Mouse (Mus musculus): Measurements from ENCODE around the gene Snrpg. TPM values are rescaled to one million over a fixed set of nuclear protein-coding genes. Genes with fewer than 3 reads are reported as not detected.

Snrpg gene
- polyA plus RNA-seq, 1 experiment from 2014 or later = 556 TPM

DNA sequence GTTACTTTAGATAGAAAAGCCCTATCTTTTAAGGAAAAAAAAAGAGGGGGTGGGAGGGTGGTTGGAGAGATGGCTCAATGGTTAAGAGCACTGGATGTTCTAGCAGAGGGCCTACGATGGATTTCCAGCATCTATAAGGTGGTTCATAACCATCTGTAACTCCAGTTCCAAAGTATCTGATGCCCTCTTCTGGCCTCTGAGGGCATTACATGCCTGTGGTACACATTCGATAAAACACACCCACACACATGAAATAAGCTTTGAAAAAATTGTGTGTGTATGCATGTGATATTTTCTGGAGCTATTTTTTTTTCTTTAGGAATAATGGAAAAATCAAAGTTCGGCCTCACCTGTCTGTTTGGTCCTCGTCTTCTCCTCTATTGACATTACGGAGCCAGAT, 20.2 kb downstream of the Snrpg start:
- Histone ChIP-seq H3K9me3 (no peaks in the 10 kb centered on the region), H3K27me3 (no peaks in the 10 kb centered on the region), H3K4me2 (no peak overlapping the region), H3K27ac (no peak overlapping the region), H3K9ac (no peak overlapping the region), H3K36me3 (peaks cover 58% of the 10 kb centered on the region), H3K4me3 (no peak overlapping the region), H3K4me1 (peaks cover 16% of the 10 kb centered on the region)
- WGBS = 94% methylated on average over 5 of the region's 5 CpGs
- no peak for ATAC-seq (ENCODE audit: borderline replicate concordance, extremely low read depth, low FRiP score, low TSS enrichment)

DNA sequence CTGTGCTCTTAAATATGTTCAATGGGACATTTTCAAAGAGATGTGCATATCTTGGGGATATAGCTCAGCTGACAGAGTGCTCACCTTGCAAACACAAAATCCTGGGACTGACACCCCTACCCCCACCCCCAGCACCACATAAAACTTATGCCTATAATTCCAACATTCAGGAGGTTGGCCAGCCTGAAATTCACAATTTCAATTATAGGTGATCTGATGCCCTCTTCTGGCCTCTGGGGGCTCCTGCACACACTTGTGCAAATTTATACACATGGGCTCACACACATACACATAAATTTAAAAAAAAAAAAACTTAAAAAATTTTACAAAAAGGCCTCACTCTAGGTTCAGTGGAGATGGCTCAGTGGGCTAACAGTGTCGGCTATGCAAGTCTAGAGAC, 22.1 kb downstream of the Snrpg start:
- no peaks in the 10 kb centered on the region for H3K9me3 ChIP-seq
- no peak overlapping the region for H3K27ac ChIP-seq
- WGBS = 96% methylated on average over 1 of the region's 1 CpGs
- H3K4me1 ChIP-seq = peaks cover 23% of the 10 kb centered on the region
- no peak overlapping the region for H3K4me2 ChIP-seq
- peaks cover 45% of the 10 kb centered on the region for H3K36me3 ChIP-seq
- no peaks in the 10 kb centered on the region for H3K27me3 ChIP-seq
- H3K4me3 ChIP-seq = no peak overlapping the region
- H3K9ac ChIP-seq = no peak overlapping the region
- ATAC-seq (ENCODE audit: borderline replicate concordance, extremely low read depth, low FRiP score, low TSS enrichment) = no peak

DNA sequence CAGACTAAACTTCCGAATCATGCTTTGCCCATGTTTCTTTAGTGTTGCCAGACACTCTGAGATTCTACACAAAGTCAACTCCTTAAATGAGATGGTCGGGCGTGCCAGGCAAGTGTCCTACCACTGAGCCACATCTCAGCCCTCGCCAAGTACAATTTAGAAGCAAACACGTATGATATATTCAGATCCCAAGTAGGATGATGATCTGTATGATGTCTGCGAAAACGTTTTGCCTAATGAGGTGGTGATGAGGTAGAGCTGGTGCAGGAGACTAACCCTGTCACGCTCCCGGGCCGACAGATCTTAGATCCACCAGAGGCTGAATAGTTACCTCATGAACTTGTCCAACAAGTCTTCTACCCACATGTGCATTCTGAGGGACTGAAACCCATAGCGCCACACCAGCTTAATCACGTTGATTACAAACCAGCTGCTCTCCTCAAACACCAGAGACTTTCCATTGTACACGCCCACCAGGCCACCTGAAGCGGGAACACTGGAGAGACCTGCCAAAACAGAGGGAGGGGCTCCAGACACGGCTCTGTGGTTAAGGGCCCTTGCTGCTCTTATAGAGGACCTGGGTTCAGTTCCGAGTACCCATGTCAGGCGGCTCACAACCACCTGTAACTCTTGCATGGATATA, 23.1 kb downstream of the Snrpg start:
- Histone ChIP-seq H3K36me3 (peaks cover 35% of the 10 kb centered on the region), H3K4me1 (peaks cover 23% of the 10 kb centered on the region), H3K27ac (no peak overlapping the region), H3K9ac (no peak overlapping the region), H3K4me3 (no peak overlapping the region), H3K27me3 (no peaks in the 10 kb centered on the region), H3K9me3 (no peaks in the 10 kb centered on the region), H3K4me2 (no peak overlapping the region)
- ATAC-seq (ENCODE audit: borderline replicate concordance, extremely low read depth, low FRiP score, low TSS enrichment) = no peak
- 82% methylated on average over 17 of the region's 17 CpGs for WGBS

DNA sequence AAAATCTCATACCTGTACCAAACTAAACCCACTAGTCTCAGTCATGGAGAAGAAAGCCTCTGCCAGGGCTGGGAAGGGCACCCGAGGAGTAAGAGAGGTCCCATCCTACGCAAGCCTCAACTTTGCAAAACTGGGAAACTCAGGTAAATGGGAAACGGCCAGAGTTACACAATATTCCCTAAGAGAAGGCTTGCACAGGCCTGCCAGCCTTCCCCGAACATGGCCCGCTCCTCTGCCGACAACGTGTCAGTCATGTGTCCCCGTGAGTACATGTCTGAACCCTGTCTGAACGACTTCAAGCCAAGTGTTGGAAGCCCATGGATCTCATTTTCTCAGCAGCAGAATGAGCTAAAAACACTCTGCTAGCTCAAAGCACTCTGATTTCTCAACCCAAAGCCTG, 23.9 kb downstream of the Snrpg start:
- Histone ChIP-seq H3K9me3 (no peaks in the 10 kb centered on the region), H3K4me2 (peak overlapping the region; percentile 79), H3K9ac (no peak overlapping the region), H3K36me3 (peaks cover 26% of the 10 kb centered on the region), H3K4me3 (no peak overlapping the region), H3K4me1 (peaks cover 23% of the 10 kb centered on the region), H3K27me3 (no peaks in the 10 kb centered on the region), H3K27ac (no peak overlapping the region)
- no peak for ATAC-seq (ENCODE audit: borderline replicate concordance, extremely low read depth, low FRiP score, low TSS enrichment)
- WGBS = 88% methylated on average over 9 of the region's 9 CpGs

DNA sequence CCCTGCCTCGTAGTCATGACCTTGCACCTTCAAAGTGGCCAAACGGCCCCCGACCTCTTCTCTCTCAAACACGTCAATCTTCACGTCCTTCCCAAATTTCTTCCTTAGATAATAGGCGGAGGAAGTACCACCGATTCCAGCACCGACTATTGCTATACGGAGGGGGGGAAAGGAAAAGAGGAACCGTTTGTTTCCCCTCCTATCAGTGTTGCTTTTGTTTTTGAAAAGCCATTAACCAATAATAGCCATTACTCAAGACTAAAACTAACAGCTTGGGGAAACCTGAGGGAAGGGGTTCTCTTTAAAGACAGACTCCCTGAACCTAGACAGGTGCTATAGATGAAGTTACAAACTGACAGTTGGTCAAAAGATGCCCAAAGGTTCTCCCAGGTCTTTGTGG, 24.9 kb downstream of the Snrpg start:
- no peaks in the 10 kb centered on the region for H3K27me3 ChIP-seq
- H3K36me3 ChIP-seq = peaks cover 17% of the 10 kb centered on the region
- no peak for ATAC-seq (ENCODE audit: borderline replicate concordance, extremely low read depth, low FRiP score, low TSS enrichment)
- WGBS = 15% methylated on average over 10 of the region's 10 CpGs
- peak overlapping the region; percentile 79 for H3K4me2 ChIP-seq
- H3K27ac ChIP-seq = peak overlapping the region; percentile 91; the same call in 1 of the 2 replicates
- peaks cover 27% of the 10 kb centered on the region for H3K4me1 ChIP-seq
- H3K9me3 ChIP-seq = no peaks in the 10 kb centered on the region
- peak overlapping the region; percentile 85 for H3K9ac ChIP-seq
- H3K4me3 ChIP-seq = peak overlapping the region; percentile 84

DNA sequence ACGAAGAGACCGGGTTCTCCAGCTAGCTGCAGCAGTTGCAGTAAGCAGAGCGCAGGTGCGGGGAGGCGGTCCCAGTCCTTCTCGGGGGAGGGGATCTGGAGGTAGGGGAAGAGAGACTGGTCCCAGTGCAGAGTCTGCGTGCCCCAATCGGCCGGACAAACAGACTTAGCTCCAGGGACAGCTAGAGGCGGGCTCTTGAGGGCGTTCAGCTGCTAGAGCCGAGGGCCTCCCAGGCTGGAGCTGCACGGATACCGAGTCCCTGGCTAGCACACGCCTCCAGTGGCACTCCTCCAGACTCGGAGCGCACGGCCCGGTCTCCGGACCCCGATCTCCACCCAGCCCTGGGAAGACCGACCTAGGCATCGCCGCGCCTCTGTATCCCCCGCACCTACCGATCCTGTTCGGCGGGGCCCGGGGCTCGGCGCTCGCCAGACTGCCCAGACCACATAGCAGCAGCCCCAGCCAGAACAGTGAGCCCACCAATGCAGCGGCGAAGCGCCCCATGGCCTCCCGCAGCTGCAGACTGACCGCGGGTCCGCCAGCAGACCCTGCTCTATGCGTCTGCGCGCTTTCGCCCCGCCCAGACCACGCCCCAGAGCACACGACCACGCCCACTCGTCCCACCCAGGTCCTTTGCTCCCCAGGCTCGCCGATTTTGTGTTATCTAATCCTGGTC, 25.6 kb downstream of the Snrpg start, which contains the start of gene Pcyox1:
Gene Pcyox1, minus strand, starts transcription at position 574 of the 676 bp plus-strand sequence.
- Histone ChIP-seq H3K27ac (peak within 1 kb of the TSS; percentile 91), H3K4me2 (peak within 1 kb of the TSS; percentile 79), H3K27me3 (no peaks in the 10 kb centered on the region), H3K36me3 (peaks cover 10% of the 10 kb centered on the region), H3K9ac (peak within 1 kb of the TSS; percentile 85), H3K4me3 (peak within 1 kb of the TSS; percentile 84), H3K4me1 (peaks cover 27% of the 10 kb centered on the region), H3K9me3 (no peaks in the 10 kb centered on the region)
- peak; percentile 96 for ATAC-seq (ENCODE audit: borderline replicate concordance, extremely low read depth, low FRiP score, low TSS enrichment)
- WGBS = 0% methylated on average over 51 of the region's 51 CpGs

DNA sequence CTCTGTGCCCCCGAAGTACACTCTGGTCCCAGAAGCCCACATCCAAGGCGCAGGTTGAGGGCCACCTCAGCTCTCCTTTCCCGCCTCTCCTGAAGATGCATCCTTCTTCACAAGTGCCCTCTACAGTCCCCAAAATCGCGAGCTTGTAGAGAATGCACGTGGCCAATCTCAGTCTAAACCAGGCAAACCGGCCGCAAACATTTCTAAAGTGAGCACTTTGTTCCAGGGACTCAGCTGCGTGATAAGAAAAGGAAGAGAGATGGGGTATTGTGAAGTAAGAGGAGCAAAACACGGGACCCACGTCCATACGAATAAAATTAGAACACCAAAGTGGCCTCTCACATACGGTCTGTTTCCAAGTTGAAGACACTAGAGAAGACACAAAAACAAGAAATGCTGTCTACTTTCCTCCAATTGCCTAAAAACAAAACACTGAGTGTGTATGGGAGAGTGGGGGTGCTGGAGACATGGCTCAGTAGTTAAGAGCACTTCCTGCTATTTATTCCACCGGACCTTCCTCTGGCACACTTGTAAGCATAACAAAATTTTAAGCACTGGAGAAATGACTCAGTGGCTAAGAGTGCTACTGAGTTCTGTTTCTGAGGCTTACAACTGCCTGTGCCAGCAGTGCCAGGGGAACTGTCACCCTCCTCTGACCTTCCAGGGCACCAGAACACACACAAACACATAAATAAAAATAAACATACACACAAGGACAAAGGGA, 26.3 kb downstream of the Snrpg start:
- H3K4me2 ChIP-seq = peak overlapping the region; percentile 79
- ATAC-seq (ENCODE audit: borderline replicate concordance, extremely low read depth, low FRiP score, low TSS enrichment) = no peak; the same call in 1 of the 2 replicates
- H3K4me1 ChIP-seq = peaks cover 27% of the 10 kb centered on the region
- 2% methylated on average over 14 of the region's 14 CpGs for WGBS
- H3K27me3 ChIP-seq = no peaks in the 10 kb centered on the region
- H3K9me3 ChIP-seq = no peaks in the 10 kb centered on the region
- H3K9ac ChIP-seq = peak overlapping the region; percentile 85
- peak overlapping the region; percentile 91 for H3K27ac ChIP-seq
- H3K4me3 ChIP-seq = peak overlapping the region; percentile 84
- peaks cover 4% of the 10 kb centered on the region; the same call in 1 of the 2 replicates for H3K36me3 ChIP-seq

DNA sequence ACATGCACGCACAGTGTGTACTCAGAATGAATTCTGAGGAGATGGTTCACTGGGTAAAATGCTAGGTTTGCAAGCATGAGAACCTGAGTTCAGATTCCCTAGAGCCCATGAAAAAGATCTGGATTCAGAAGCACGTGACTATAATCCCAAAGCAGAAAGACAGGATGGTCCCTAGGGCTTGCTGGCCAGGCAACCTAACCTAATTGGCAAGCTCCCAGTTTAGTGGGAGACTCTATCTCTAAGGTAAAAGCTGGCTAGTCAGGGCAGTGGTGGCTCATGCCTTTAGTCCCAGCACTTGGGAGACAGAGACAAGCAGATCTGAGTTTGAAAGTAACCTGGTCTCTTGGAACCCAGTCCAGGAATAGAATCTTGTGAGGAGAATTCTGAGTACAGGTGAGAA, 27.9 kb downstream of the Snrpg start:
- Histone ChIP-seq H3K36me3 (peaks cover 2% of the 10 kb centered on the region; the same call in 1 of the 2 replicates), H3K4me3 (no peak overlapping the region), H3K27me3 (no peaks in the 10 kb centered on the region), H3K4me2 (no peak overlapping the region), H3K27ac (no peak overlapping the region), H3K9ac (no peak overlapping the region), H3K9me3 (no peaks in the 10 kb centered on the region), H3K4me1 (peaks cover 30% of the 10 kb centered on the region)
- no peak for ATAC-seq (ENCODE audit: borderline replicate concordance, extremely low read depth, low FRiP score, low TSS enrichment)
- 83% methylated on average over 2 of the region's 2 CpGs for WGBS

DNA sequence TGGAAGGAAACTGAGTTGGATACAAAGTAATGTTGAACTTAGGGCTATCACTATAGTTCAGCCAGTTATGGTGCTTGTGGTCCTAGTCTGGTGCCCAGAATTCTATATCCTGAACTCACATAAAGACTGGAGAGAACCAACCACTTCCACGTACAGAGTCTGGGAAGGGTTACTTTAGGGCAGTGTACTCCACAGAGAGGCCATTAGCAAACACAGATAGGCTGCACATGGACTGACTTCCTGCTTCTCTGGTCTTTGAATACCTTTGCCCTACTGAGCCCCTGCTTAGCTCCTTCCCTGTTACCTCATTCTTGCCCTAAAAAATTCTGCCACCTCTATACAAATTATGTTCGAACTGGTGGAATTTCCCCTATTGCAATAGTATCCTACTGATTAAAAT, 28.9 kb downstream of the Snrpg start:
- Histone ChIP-seq H3K4me2 (no peak overlapping the region), H3K4me3 (no peak overlapping the region), H3K9me3 (no peaks in the 10 kb centered on the region), H3K27me3 (no peaks in the 10 kb centered on the region), H3K4me1 (peaks cover 26% of the 10 kb centered on the region), H3K27ac (no peak overlapping the region), H3K36me3 (no peaks in the 10 kb centered on the region), H3K9ac (no peak overlapping the region)
- ATAC-seq (ENCODE audit: borderline replicate concordance, extremely low read depth, low FRiP score, low TSS enrichment) = no peak
- 68% methylated on average over 2 of the region's 2 CpGs for WGBS

DNA sequence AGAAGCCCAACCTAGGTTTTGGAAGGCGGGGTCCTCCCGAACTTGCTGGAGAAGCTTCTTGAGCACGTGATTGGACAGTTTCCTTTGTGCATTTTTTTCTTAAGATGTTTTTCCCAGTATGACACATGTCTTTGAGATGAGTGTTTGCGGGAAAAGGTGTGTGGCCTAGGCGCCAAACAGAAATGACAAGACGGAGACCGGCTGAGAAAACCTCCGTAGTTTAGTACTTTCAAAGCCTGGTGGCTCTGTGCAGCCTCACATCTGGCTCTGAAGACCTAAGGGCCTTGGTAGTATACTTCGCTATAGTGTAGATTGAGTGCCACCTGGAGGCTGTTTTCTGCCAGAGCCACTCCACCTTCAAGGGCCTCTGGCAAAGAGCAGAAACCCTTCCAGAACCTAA, 29.9 kb downstream of the Snrpg start:
- no peak for ATAC-seq (ENCODE audit: borderline replicate concordance, extremely low read depth, low FRiP score, low TSS enrichment)
- H3K9me3 ChIP-seq = no peaks in the 10 kb centered on the region
- 2% methylated on average over 9 of the region's 9 CpGs for WGBS
- no peak overlapping the region for H3K27ac ChIP-seq
- H3K9ac ChIP-seq = no peak overlapping the region
- no peaks in the 10 kb centered on the region for H3K36me3 ChIP-seq
- H3K27me3 ChIP-seq = no peaks in the 10 kb centered on the region
- peak overlapping the region; percentile 50 for H3K4me2 ChIP-seq
- H3K4me1 ChIP-seq = peaks cover 19% of the 10 kb centered on the region
- peak overlapping the region; percentile 18 for H3K4me3 ChIP-seq

DNA sequence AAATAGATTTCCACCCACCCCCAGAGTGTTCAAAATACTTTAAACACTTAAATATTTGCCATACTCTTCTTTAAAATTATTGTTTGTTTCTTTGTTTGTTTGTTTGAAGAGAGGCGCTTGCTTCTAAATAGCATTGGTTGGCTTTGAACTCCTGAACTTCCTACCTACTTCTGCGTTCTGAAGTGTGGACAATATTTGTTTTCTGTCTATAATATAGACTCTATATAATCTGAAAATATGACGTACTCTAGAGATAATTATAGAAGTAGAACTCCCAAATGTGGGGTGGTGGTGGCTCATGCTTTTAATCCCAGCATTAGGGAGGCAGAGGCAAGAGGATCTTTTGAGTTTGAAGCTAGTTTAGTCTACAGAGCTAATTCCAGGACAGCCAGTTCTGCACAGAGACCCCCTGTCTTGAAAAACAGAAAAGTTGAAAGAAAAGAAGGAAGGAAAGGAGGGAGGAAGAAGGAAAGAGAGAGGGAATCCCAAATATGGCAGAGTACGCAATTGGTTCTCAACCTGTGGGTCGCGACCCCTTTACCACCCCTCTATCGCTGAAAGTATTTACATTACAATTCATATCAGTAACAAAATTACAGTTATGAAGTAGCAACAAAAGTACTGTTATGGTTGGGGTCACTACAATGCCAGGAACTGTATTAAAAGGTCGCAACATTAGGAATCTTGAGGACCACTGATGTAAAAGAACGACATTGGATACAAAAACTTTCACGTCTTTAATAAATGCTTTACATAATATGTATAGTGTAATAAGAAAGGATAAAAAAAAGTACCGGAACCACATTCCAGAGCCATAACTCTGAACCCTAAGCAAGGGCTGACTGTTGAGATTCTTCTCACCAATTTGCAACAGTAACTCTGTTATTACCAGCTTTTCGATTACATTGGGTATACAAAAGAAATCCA, 31.8 kb downstream of the Snrpg start:
- peak overlapping the region; percentile 59 for H3K4me2 ChIP-seq
- no peak for ATAC-seq (ENCODE audit: borderline replicate concordance, extremely low read depth, low FRiP score, low TSS enrichment)
- H3K27me3 ChIP-seq = no peaks in the 10 kb centered on the region
- WGBS = 30% methylated on average over 12 of the region's 12 CpGs
- peak overlapping the region; percentile 36 for H3K9ac ChIP-seq
- H3K36me3 ChIP-seq = peaks cover 11% of the 10 kb centered on the region; the same call in 1 of the 2 replicates
- peaks cover 18% of the 10 kb centered on the region; the same call in 1 of the 2 replicates for H3K4me1 ChIP-seq
- H3K9me3 ChIP-seq = no peaks in the 10 kb centered on the region
- H3K4me3 ChIP-seq = peak overlapping the region; percentile 70
- H3K27ac ChIP-seq = peak overlapping the region; percentile 33; the same call in 1 of the 2 replicates
